Mouse (Mus musculus): ENCODE results near the gene Nipsnap3a.

The Nipsnap3a gene

GRCm38 (mm10) chr4:52989248-52989647 lies at the start of gene Nipsnap3a:
TSS of gene Nipsnap3a (plus strand) at chr4:52989272.
- peak in 1 of 2 experiments; percentile 13 for DNase-seq

GRCm38 (mm10) chr4:52946665-52947064 lies 42.4 kb upstream of the Nipsnap3a start:
- no peak for DNase-seq

DNA sequence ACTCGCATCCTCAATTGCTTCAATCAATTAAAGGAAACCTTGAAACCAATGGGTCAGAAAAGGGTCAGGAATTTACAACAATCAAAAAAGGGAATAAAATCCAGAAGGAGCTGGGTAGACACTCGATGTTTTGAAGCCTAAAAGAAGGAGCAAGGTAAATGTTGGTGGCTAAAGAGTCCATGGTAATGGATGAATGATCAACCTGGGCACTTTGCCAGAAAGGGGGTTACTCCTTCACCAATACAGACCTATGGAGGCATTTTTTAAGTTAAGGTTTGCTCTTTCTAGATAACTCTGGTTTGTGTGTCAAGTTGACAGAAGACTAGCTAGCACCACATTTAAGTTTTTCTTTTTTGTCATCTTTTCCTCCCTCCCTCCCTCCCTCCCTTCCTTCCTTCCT lies 40.1 kb upstream of the Nipsnap3a start:
- peak in 1 of 2 experiments; percentile 1 for DNase-seq

GRCm38 (mm10) chr4:52958693-52959092 lies 30.4 kb upstream of the Nipsnap3a start:
- peak in 1 of 2 experiments; percentile 13 for DNase-seq

DNA sequence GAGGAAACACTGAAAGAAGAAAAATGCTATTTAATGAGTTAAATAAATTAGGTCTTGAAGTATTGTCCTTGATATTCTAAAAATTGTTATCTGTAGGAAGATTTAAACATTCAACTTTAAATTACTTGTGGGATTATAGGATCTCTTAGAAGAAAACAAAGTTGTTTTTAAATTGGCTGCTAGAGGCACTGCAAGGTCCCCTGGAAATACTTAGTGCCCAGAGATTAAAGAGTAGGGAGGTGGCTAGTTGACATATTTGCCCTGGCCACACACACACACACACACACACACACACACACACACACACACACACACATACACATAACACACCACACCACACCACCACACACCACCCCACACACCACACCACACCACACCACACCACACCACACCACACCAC lies 24.8 kb upstream of the Nipsnap3a start, which contains the start of gene Olfr270:
Gene Olfr270 (plus strand): TSS at position 301 of the 400 bp plus-strand sequence.
- no peak for DNase-seq

GRCm38 (mm10) chr4:52985216-52985615 lies 3.9 kb upstream of the Nipsnap3a start:
- peak in 1 of 2 experiments; percentile 13 for DNase-seq

- no peak for DNase-seq
These were observed 2.8 kb upstream of the Nipsnap3a start for GRCm38 (mm10) chr4:52986266-52986665.

GRCm38 (mm10) chr4:52999449-52999848 lies 10.4 kb downstream of the Nipsnap3a start:
- DNase-seq: no peak

- no peak for DNase-seq
These were observed 11.1 kb downstream of the Nipsnap3a start for GRCm38 (mm10) chr4:53000154-53000553.

GRCm38 (mm10) chr4:53009183-53009582 lies 20.1 kb downstream of the Nipsnap3a start:
- no peak for DNase-seq

GRCm38 (mm10) chr4:53009871-53010270 lies 20.8 kb downstream of the Nipsnap3a start:
- DNase-seq: no peak

GRCm38 (mm10) chr4:53011732-53012361 lies 22.8 kb downstream of the Nipsnap3a start, which contains the start of gene Nipsnap3b:
TSS of gene Nipsnap3b (plus strand) at chr4:53011880.
- DNase-seq: peak; percentile 98 to 99

DNA sequence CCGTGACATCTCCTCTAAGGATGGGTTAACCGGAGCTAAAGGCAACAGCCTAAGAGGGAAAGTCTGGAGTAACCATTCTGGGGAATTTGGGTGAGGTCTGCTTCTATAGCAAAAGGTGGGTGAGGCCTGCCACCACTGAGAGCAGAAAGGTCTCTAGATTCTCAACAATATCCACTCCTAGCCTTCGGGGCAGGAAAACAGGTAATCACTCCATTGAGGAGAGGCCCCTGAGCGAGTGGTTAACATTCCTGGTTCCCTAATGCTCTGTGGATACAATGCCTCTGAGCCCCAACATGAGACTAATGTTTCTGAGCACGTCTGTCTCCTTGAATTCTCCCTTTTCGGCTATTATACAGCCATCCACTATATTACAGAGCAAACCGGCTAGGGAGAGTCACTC lies 25.3 kb downstream of the Nipsnap3a start:
- no peak for DNase-seq

DNA sequence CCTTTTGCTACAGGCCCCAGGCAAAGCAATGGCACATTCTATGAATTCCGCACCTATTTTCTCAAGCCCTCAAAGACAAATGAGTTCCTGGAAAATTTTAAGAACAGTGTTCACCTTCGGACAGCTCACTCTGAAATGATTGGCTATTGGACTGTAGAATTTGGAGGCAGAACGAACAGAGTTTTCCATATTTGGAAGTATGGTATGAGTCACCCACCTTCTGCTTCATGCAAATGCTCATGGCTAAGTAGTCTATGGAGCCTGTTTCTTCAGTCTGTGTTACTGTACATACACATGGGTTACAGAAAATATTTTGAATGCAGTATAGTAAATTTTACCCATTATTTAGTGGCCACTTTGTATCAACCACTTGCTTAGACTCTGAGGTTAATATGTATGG lies 26.0 kb downstream of the Nipsnap3a start:
- no peak for DNase-seq

GRCm38 (mm10) chr4:53018392-53018791 lies 29.3 kb downstream of the Nipsnap3a start:
- DNase-seq: no peak

GRCm38 (mm10) chr4:53023189-53023925 lies 34.3 kb downstream of the Nipsnap3a start:
- no peak for DNase-seq

GRCm38 (mm10) chr4:53024397-53024796 lies 35.3 kb downstream of the Nipsnap3a start:
- DNase-seq: no peak

DNA sequence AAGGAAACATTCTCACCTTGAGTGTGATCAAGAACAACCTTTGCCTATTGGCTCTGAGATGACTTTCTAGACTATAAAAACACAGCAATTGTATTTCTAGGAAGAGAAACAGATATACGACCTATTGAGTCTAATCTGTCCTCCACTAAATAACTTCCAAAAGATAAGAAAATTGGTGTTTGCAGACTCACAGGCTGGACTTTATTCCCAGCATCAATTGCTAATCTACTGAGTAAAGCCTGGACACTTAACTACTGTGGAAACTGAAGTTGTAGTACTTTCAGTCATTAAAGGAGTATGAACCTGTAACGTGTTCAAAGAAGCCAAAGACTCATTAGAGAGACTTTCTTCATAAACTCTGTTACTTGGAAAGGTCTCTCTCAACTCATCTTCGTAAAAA lies 38.7 kb downstream of the Nipsnap3a start:
- DNase-seq: no peak

- no peak for DNase-seq
These were observed 41.4 kb downstream of the Nipsnap3a start for GRCm38 (mm10) chr4:53030326-53030948.

- DNase-seq: no peak
These were observed 54.7 kb downstream of the Nipsnap3a start for GRCm38 (mm10) chr4:53043819-53044218.

GRCm38 (mm10) chr4:53045807-53046206 lies 56.7 kb downstream of the Nipsnap3a start:
- DNase-seq: no peak

DNA sequence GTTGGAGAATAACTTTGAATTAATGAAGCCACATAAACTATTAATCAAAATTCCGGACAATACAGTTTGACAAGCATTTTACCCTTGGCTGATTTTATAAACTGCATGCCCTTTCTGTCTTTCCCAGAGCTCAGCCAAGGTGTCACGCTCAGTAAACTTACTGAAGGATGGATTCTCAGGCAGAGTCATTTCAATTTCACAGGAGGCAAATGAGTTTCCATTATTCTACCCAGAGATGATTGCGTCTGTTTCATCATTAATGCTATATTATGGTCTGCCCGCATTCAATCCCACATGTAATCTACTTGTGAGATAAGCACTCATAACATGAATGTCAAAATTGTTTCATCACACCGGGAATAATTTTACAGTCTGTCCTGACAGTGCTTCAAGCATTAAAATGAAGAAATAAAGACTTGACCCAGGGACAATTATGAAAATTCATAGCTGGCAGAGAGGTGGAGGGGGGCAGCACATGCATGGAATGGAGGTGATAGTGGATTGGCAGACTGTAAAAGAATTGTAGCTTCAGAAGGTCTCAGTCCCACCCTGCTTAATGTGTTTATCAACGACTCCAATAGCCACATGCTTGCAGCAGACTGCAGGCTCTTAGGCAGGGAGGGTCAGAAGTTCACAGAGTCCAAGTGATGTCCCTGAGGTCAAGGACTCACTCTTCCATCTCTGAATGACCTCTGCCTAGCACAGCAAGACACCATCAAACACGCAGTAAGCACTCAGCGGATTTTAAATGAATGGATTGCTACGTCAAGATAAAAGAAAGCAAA lies 57.4 kb downstream of the Nipsnap3a start:
- no peak for DNase-seq

Measured in kidney, postnatal 25 days (tissue).